Mouse (Mus musculus): ENCODE measurements at regions not wholly inside any gene's neighbourhood (a gene's known extent, or its start where the extent isn't known, plus 50 kb on each side); places are given as distances from the start of the nearest gene placed in this dataset.

DNA sequence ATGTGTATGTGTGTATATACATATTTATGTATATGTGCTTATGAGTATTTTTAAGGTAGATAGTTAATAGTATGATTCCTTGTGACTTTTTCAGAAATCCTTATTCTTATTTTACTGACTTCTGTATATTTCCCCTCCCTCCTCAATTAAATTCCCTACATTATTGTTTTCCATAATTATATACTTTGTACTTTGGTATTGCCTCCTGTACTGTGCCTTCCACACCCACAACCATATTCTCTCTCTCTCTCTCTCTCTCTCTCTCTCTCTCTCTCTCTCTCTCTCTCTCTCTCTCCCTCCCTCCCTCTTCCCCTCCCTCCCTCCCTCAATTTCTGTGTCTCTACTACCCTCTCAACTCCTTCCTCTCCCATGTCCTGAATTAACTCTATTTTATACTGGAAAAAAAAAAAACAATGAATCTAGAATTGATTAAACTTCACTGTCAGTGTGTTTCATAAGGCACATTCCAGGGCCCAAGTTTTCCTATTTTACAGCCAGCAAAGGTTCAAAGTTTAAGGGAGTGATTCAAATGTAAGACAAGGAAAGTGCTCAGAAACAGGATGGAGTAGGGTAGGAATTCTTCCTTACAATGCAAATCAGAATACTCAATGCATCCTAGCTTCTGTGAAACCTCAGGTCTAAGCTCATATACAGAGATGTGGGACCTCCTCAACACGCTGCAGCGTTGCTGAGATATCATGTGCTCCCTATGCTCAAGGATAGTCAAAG, 911.9 kb downstream of the Speer2 start:
- DNase-seq = no peak

DNA sequence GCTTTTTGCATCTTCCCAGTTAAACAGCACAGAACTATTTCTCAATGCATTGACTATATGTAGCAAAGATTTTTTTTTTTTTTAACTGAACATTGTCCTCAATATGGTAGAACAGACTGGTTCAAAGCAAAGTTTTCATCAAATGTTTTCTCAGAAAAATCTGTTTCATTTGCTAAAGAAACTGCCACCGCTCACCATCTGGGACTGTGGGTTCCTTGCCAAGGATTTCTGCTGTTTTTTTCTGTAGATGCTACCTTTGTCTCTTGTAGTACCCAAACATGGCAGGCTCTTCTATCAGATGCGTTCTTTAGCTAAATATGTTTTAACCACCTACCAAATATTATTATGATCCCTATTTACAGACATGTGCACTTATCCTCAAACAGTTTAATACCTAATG, 952.7 kb downstream of the Speer2 start:
- DNase-seq = peak; percentile 55 to 72

DNA sequence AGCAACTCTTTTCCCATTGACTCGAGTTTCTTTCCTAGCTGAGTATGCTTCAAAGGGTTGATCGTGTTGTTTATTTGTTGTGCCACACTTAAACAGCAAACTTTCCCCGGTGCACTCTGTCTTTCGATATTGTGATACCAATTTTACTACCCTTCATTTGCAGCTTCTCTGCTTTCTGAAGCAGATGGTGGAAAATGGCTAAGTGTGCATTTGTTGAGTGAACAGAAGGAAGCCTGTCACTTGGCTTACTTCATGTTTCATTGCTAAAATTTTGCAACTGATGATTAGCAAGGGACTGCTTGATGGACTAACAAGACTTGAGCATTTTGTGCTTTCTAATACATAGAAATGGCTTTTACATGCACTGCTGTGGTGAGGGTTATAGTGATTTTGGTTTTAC, 965.4 kb downstream of the Speer2 start:
- peak in 1 of 2 experiments; percentile 9 for DNase-seq

DNA sequence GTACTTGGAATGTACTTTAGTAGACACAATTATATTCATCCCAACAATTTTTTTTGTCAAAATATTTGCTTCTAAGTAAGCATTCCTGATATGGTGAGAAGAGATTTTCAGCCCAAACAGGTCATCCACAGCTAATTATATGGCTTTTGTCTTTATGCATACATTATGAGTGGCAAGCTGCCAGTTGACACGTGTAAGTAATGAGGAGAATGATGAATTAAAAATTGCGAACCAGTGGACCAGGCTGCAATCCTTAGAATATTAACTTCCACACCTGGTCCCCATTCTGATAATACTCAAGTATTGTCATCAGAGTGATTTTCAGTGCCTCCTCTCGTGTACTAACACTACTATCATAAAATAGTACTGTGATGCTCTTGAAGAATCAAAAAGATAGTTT, 1014.8 kb downstream of the Speer2 start:
- DNase-seq = no peak

Data from cerebellum, postnatal 14 days (tissue).